Mouse (Mus musculus): ENCODE measurements around the gene Zfp13. TPM values are rescaled to one million over a fixed set of nuclear protein-coding genes. Genes with fewer than 3 reads are reported as not detected.

Zfp13 gene
- total RNA-seq, 1 experiment = 19.9 TPM

DNA sequence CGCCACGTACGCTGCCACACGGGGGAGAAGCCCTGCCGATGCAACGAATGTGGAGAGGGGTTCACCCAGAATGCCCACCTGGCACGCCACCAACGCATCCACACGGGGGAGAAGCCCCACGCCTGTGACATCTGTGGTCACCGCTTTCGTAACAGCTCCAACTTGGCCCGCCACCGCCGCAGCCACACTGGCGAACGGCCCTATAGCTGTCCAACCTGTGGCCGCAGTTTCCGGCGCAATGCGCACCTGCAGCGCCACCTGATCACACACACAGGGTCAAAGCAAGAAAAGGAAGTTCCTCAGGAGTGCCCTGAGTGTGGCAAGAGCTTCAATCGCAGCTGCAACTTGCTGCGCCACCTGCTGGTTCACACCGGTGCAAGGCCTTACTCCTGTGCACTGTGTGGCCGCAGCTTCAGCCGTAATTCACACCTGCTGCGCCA, 11.1 kb upstream of the Zfp13 start:
- Histone ChIP-seq H3K9me3 (ENCODE audit: control insufficient read depth, insufficient read depth, low read depth, low read length) (no peaks in the 10 kb centered on the region), H3K9ac (ENCODE audit: insufficient read depth, low read depth, low read length, poor library complexity, severe bottlenecking) (no peak overlapping the region; the same call in 1 of the 2 replicates), H3K27ac (ENCODE audit: insufficient read depth, low read depth, low read length, poor library complexity, severe bottlenecking) (no peak overlapping the region), H3K36me3 (ENCODE audit: control insufficient read depth, insufficient read depth, low read length, poor library complexity, severe bottlenecking) (peaks cover 51% of the 10 kb centered on the region), H3K4me3 (ENCODE audit: insufficient read depth in 1 of 2, low read depth in 1 of 2, low read length in 2 of 2, poor library complexity in 1 of 2, severe bottlenecking in 1 of 2) (peak overlapping the region; percentile 12 to 17; a peak in 2 of 4 replicates), H3K4me1 (ENCODE audit: control insufficient read depth in 2 of 2, insufficient read depth in 2 of 2, low read length in 2 of 2, poor library complexity in 1 of 2) (peaks cover 0 to 13% of the 10 kb centered on the region in 2 experiments; a peak in 1 of 4 replicates)
- in situ Hi-C loops (cut with MboI; ENCODE audit: low sequenced_read_pairs in 2 of 2, unreplicated experiment in 2 of 2) = no loop called here
- peak; percentile 70 for DNase-seq (ENCODE audit: low read depth, low spot score)
- TF ChIP-seq HCFC1 (IDR thresholded peaks at IDR 0.05; ENCODE audit: borderline replicate concordance, insufficient read depth, low read length) (no peak), MAFK (IDR thresholded peaks at IDR 0.05; ENCODE audit: insufficient read depth, low read depth, low read length) (no peak), ZC3H11A (IDR thresholded peaks at IDR 0.05; ENCODE audit: borderline replicate concordance, low read depth, low read length) (peak; percentile 42; the same call in 1 of the 2 replicates)

DNA sequence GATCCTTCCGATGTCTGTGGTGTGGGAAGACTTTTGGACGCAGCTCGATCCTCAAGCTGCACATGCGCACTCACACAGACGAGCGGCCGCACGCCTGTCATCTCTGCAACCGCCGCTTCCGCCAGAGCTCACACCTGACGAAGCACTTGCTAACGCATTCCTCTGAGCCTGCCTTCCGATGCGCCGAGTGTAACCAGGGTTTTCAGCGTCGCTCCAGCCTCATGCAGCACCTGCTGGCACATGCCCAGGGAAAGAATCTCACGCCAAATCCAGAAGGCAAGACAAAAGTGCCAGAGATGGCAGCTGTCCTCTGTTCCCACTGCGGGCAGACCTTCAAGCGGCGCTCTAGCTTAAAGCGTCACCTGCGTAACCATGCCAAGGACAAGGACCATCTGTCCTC, 10.3 kb upstream of the Zfp13 start:
- Histone ChIP-seq H3K4me1 (ENCODE audit: control insufficient read depth in 2 of 2, insufficient read depth in 2 of 2, low read length in 2 of 2, poor library complexity in 1 of 2) (peaks cover under 1 to 13% of the 10 kb centered on the region in 2 experiments; a peak in 1 of 4 replicates), H3K4me3 (ENCODE audit: insufficient read depth in 1 of 2, low read depth in 1 of 2, low read length in 2 of 2, poor library complexity in 1 of 2, severe bottlenecking in 1 of 2) (no peak overlapping the region; a peak in 1 of 4 replicates), H3K9me3 (ENCODE audit: control insufficient read depth, insufficient read depth, low read depth, low read length) (no peaks in the 10 kb centered on the region), H3K36me3 (ENCODE audit: control insufficient read depth, insufficient read depth, low read length, poor library complexity, severe bottlenecking) (peaks cover 53% of the 10 kb centered on the region), H3K27ac (ENCODE audit: insufficient read depth, low read depth, low read length, poor library complexity, severe bottlenecking) (no peak overlapping the region), H3K9ac (ENCODE audit: insufficient read depth, low read depth, low read length, poor library complexity, severe bottlenecking) (no peak overlapping the region)
- in situ Hi-C loops (cut with MboI; ENCODE audit: low sequenced_read_pairs in 2 of 2, unreplicated experiment in 2 of 2) = no loop called here
- no peak for DNase-seq (ENCODE audit: low read depth, low spot score)
- no peak for TF ChIP-seq HCFC1 (IDR thresholded peaks at IDR 0.05; ENCODE audit: borderline replicate concordance, insufficient read depth, low read length)
- no peak for TF ChIP-seq ZNF384 (IDR thresholded peaks at IDR 0.05; ENCODE audit: low read depth, low read length)
- TF ChIP-seq ZC3H11A (IDR thresholded peaks at IDR 0.05; ENCODE audit: borderline replicate concordance, low read depth, low read length) = no peak
- no peak for TF ChIP-seq CHD2 (IDR thresholded peaks at IDR 0.05; ENCODE audit: low read depth, low read length)
- no peak for TF ChIP-seq MAFK (IDR thresholded peaks at IDR 0.05; ENCODE audit: insufficient read depth, low read depth, low read length)

DNA sequence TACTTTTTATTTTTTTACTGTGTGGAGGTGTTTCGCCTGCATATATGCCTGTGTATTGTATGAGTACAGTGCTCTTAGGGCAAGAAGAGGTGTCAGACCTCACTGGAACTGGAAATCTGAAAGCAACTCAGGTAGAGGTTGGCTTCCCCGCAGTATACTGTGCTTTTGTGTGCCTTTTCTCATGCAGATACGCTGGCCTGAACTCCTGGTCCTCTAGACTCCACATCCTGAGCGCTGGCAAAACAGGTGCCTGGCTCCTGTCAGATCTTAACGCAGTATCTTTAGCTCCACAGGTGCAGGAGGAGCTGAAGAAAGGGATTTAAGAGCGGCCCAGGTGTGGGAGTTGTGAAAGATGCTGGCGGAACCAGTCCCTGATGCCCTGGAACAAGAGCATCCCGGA, 5.9 kb upstream of the Zfp13 start:
- no peaks in the 10 kb centered on the region for H3K9me3 ChIP-seq (ENCODE audit: control insufficient read depth, insufficient read depth, low read depth, low read length)
- peak overlapping the region; percentile 66; the same call in 1 of the 2 replicates for H3K9ac ChIP-seq (ENCODE audit: insufficient read depth, low read depth, low read length, poor library complexity, severe bottlenecking)
- DNase-seq (ENCODE audit: low read depth, low spot score) = no peak
- in situ Hi-C loops (cut with MboI; ENCODE audit: low sequenced_read_pairs in 2 of 2, unreplicated experiment in 2 of 2) = no loop called here
- H3K27ac ChIP-seq (ENCODE audit: insufficient read depth, low read depth, low read length, poor library complexity, severe bottlenecking) = peak overlapping the region; percentile 87; the same call in 1 of the 2 replicates
- H3K4me1 ChIP-seq (ENCODE audit: control insufficient read depth in 2 of 2, insufficient read depth in 2 of 2, low read length in 2 of 2, poor library complexity in 1 of 2) = peaks cover 9 to 17% of the 10 kb centered on the region in 2 experiments; a peak in 3 of 4 replicates
- peak overlapping the region; percentile 45 to 66 for H3K4me3 ChIP-seq (ENCODE audit: insufficient read depth in 1 of 2, low read depth in 1 of 2, low read length in 2 of 2, poor library complexity in 1 of 2, severe bottlenecking in 1 of 2)
- peaks cover 48% of the 10 kb centered on the region for H3K36me3 ChIP-seq (ENCODE audit: control insufficient read depth, insufficient read depth, low read length, poor library complexity, severe bottlenecking)
- no peak for TF ChIP-seq CHD2 (IDR thresholded peaks at IDR 0.05; ENCODE audit: low read depth, low read length)
- no peak for TF ChIP-seq HCFC1 (IDR thresholded peaks at IDR 0.05; ENCODE audit: borderline replicate concordance, insufficient read depth, low read length)
- TF ChIP-seq MAFK (IDR thresholded peaks at IDR 0.05; ENCODE audit: insufficient read depth, low read depth, low read length) = no peak
- TF ChIP-seq ZNF384 (IDR thresholded peaks at IDR 0.05; ENCODE audit: low read depth, low read length) = no peak
- no peak for TF ChIP-seq ZC3H11A (IDR thresholded peaks at IDR 0.05; ENCODE audit: borderline replicate concordance, low read depth, low read length)

DNA sequence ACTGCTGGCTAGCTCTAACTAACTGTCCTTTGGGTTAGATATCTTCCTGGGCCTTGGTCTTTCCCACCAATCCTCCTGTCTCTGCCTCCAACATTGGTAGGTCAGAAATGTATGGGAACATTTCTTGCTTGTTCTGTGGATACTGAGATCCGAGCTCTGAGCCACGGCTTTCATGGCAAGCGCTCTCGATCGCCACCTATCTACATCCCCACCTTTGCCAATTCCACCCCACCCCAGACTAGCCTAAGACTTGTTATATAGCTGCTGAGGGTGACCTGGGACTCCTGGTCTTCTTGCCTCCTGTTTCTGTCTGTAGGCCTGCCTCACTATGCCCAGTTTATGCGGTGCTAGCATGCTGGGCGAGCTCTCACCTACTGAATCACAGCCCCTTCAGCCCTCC, 5.1 kb upstream of the Zfp13 start:
- peak overlapping the region; percentile 87; the same call in 1 of the 2 replicates for H3K27ac ChIP-seq (ENCODE audit: insufficient read depth, low read depth, low read length, poor library complexity, severe bottlenecking)
- no peak for TF ChIP-seq CHD2 (IDR thresholded peaks at IDR 0.05; ENCODE audit: low read depth, low read length)
- TF ChIP-seq ZNF384 (IDR thresholded peaks at IDR 0.05; ENCODE audit: low read depth, low read length) = no peak
- TF ChIP-seq MAFK (IDR thresholded peaks at IDR 0.05; ENCODE audit: insufficient read depth, low read depth, low read length) = no peak
- TF ChIP-seq HCFC1 (IDR thresholded peaks at IDR 0.05; ENCODE audit: borderline replicate concordance, insufficient read depth, low read length) = no peak
- TF ChIP-seq ZC3H11A (IDR thresholded peaks at IDR 0.05; ENCODE audit: borderline replicate concordance, low read depth, low read length) = no peak
- peak overlapping the region; percentile 68; the same call in 1 of the 2 replicates for H3K9ac ChIP-seq (ENCODE audit: insufficient read depth, low read depth, low read length, poor library complexity, severe bottlenecking)

More for the DNA sequence above, 5.1 kb upstream of the Zfp13 start:
- H3K4me1 ChIP-seq (ENCODE audit: control insufficient read depth in 2 of 2, insufficient read depth in 2 of 2, low read length in 2 of 2, poor library complexity in 1 of 2) = peaks cover 9% of the 10 kb centered on the region in 2 experiments; a peak in 3 of 4 replicates
- in situ Hi-C loops (cut with MboI; ENCODE audit: low sequenced_read_pairs in 2 of 2, unreplicated experiment in 2 of 2) = no loop called here
- H3K36me3 ChIP-seq (ENCODE audit: control insufficient read depth, insufficient read depth, low read length, poor library complexity, severe bottlenecking) = peaks cover 39% of the 10 kb centered on the region
- peak overlapping the region; percentile 4 to 34; a peak in 1 of 4 replicates for H3K4me3 ChIP-seq (ENCODE audit: insufficient read depth in 1 of 2, low read depth in 1 of 2, low read length in 2 of 2, poor library complexity in 1 of 2, severe bottlenecking in 1 of 2)
- H3K9me3 ChIP-seq (ENCODE audit: control insufficient read depth, insufficient read depth, low read depth, low read length) = no peaks in the 10 kb centered on the region
- peak; percentile 56 for DNase-seq (ENCODE audit: low read depth, low spot score)
